Mouse (Mus musculus) adrenal gland, adult (tissue): ENCODE results near the gene Med13l.
A peak's percentile ranks its signal among the peaks of the same experiment; 100 is the strongest.

Experiments
- DNase-seq, 2 experiments: peaks; one replicate each; pipeline ENCODE4 v3.0.0; 2022 to 2023; ENCODE audit warnings: low spot score in 1 of 2; ENCODE audit not compliant: inconsistent age in 2 of 2

The Med13l gene

GRCm38 (mm10) chr5:118763353-118763752 is 202.9 kb downstream of the Med13l start:
- peak in 1 of 2 experiments; percentile 69 for DNase-seq

GRCm38 (mm10) chr5:118769143-118769542 is 208.7 kb downstream of the Med13l start:
- DNase-seq = no peak

GRCm38 (mm10) chr5:118773866-118774265 is 213.4 kb downstream of the Med13l start:
- DNase-seq = peak; percentile 34 to 76

- DNase-seq = no peak
Observed at GRCm38 (mm10) chr5:118776396-118776795, 215.9 kb downstream of the Med13l start.

- DNase-seq = peak; percentile 75 to 90
Observed at GRCm38 (mm10) chr5:118781598-118781997, 221.1 kb downstream of the Med13l start.

GRCm38 (mm10) chr5:118782139-118782538 is 221.7 kb downstream of the Med13l start:
- DNase-seq = no peak

GRCm38 (mm10) chr5:118789226-118789625 is 228.7 kb downstream of the Med13l start:
- DNase-seq = no peak

- no peak for DNase-seq
Observed at GRCm38 (mm10) chr5:118789776-118790175, 229.3 kb downstream of the Med13l start.

GRCm38 (mm10) chr5:118797811-118798210 is 237.3 kb downstream of the Med13l start:
- no peak for DNase-seq

- DNase-seq = no peak
Observed at GRCm38 (mm10) chr5:118801592-118801991, 241.1 kb downstream of the Med13l start.

- no peak for DNase-seq
Observed at GRCm38 (mm10) chr5:118802036-118802435, 241.6 kb downstream of the Med13l start.

- DNase-seq = no peak
Observed at GRCm38 (mm10) chr5:118808946-118809345, 248.5 kb downstream of the Med13l start.

- no peak for DNase-seq
Observed at GRCm38 (mm10) chr5:118809588-118809987, 249.1 kb downstream of the Med13l start.

GRCm38 (mm10) chr5:118811690-118812089 is 251.2 kb downstream of the Med13l start:
- DNase-seq = peak in 1 of 2 experiments; percentile 52

- peak; percentile 16 to 44 for DNase-seq
Observed at GRCm38 (mm10) chr5:118812421-118812820, 251.9 kb downstream of the Med13l start.

GRCm38 (mm10) chr5:118812947-118813401 is 252.5 kb downstream of the Med13l start:
- peak; percentile 38 to 65 for DNase-seq

- DNase-seq = peak; percentile 31 to 69
Observed at GRCm38 (mm10) chr5:118814052-118814451, 253.6 kb downstream of the Med13l start.
